Mouse (Mus musculus) heart, postnatal 0 days (tissue): ENCODE measurements around the gene Litaf. TPM values are rescaled to one million over a fixed set of nuclear protein-coding genes. Genes with fewer than 3 reads are reported as not detected.
"Not testable (repeated sequence)": the region's sequence is repeated elsewhere in the genome, so short reads cannot be mapped to it uniquely, and the experiment has no call there.

Experiments used
- ATAC-seq: fragments of 200-750 bp; cut with Nextera tagmentation; 2 replicates; pipeline ENCODE4 v1.8.0; 2017; ENCODE audit warnings: low read depth, moderate number of reproducible peaks, moderate library complexity; ENCODE audit not compliant: insufficient read depth
- DNase-seq: peaks from one replicate; pipeline ENCODE4 v3.0.0-alpha.2; 2016; ENCODE audit warnings: low spot score
- H3K27ac ChIP-seq: fragments of 300-500 bp; sonication (generic); 2 replicates; pipeline ENCODE4 v1.5.1; 2014; ENCODE audit warnings: low read depth, mild to moderate bottlenecking
- H3K27me3 ChIP-seq: fragments of 300-500 bp; sonication (generic); 2 replicates; pipeline ENCODE4 v1.6.1; 2014; ENCODE audit warnings: low read length, mixed read lengths; ENCODE audit not compliant: control insufficient read depth, insufficient read depth
- H3K36me3 ChIP-seq: fragments of 300-500 bp; sonication (generic); replicated peaks from 2 replicates; pipeline ENCODE4 v1.6.1; 2014; ENCODE audit warnings: low read length, mixed read lengths; ENCODE audit not compliant: control insufficient read depth, insufficient read depth
- H3K4me1 ChIP-seq: fragments of 300-500 bp; sonication (generic); 2 replicates; pipeline ENCODE4 v1.6.1; 2014; ENCODE audit warnings: antibody characterized with exemption; ENCODE audit not compliant: control insufficient read depth, insufficient read depth
- H3K4me2 ChIP-seq: fragments of 300-500 bp; sonication (generic); 2 replicates; pipeline ENCODE4 v1.6.1; 2014; ENCODE audit warnings: low read depth, mild to moderate bottlenecking, low read length, moderate library complexity
- H3K4me3 ChIP-seq: fragments of 300-500 bp; sonication (generic); 2 replicates; pipeline ENCODE4 v1.5.1; 2014; ENCODE audit warnings: low read depth, low read length
- H3K9ac ChIP-seq: fragments of 300-500 bp; sonication (generic); replicated peaks from 2 replicates; pipeline ENCODE4 v1.6.1; 2014; ENCODE audit warnings: low read depth, low read length, mixed read lengths
- H3K9me3 ChIP-seq: fragments of 300-500 bp; sonication (generic); replicated peaks from 2 replicates; pipeline ENCODE4 v1.6.1; 2016; ENCODE audit warnings: low read length; ENCODE audit not compliant: control insufficient read depth
- CTCF ChIP-seq: IDR thresholded peaks from 2 replicates; pipeline ENCODE4 v1.5.1; 2016; ENCODE audit warnings: antibody characterized with exemption, control low read depth, low read depth
- EP300 ChIP-seq: IDR thresholded peaks from 2 replicates; pipeline ENCODE4 v1.6.1; 2016; ENCODE audit warnings: antibody characterized with exemption, low read depth
- WGBS: fragments of 180-500 bp; shearing (Covaris S2); extraction: QIAGEN DNeasy Blood & Tissue Kit; methylation state at CpG from one replicate; pipeline ENCODE4 v1.1.7; 2014; 5-methylcytosine and 5-hydroxymethylcytosine counted together
- polyA plus RNA-seq: library from polyadenylated mRNA; unstranded; fragments of >200 nt; fragmentation: Nextera tagmentation; extraction: Ambion mirVana; gene quantifications from 2 replicates; pipeline ENCODE4 v1.2.1, GENCODE M21; 2015
- total RNA-seq: library from RNA; depleted of rRNA; stranded (reverse); fragments of >200 nt; gene quantifications from 2 replicates; pipeline ENCODE4 v1.2.3, GENCODE M21; 2014; ENCODE audit warnings: low replicate concordance

Litaf gene
- total and polyA plus RNA-seq, 2 experiments from 2014 or later: 55.7 to 77.1 TPM

- no peak for TF ChIP-seq EP300
- no peak for TF ChIP-seq CTCF
- Histone ChIP-seq H3K27ac (no peak overlapping the region), H3K9me3 (no peaks in the 10 kb centered on the region), H3K36me3 (peaks cover 21% of the 10 kb centered on the region; the same call in 1 of the 2 replicates), H3K27me3 (no peaks in the 10 kb centered on the region), H3K9ac (no peak overlapping the region), H3K4me1 (peaks cover 33% of the 10 kb centered on the region), H3K4me2 (no peak overlapping the region), H3K4me3 (no peak overlapping the region)
- WGBS: 81% methylated on average over 9 of the region's 9 CpGs
- no peak for ATAC-seq
- DNase-seq: no peak
Observed at GRCm38 (mm10) chr16:10977877-10978276, 88.1 kb downstream of the Litaf start.

DNA sequence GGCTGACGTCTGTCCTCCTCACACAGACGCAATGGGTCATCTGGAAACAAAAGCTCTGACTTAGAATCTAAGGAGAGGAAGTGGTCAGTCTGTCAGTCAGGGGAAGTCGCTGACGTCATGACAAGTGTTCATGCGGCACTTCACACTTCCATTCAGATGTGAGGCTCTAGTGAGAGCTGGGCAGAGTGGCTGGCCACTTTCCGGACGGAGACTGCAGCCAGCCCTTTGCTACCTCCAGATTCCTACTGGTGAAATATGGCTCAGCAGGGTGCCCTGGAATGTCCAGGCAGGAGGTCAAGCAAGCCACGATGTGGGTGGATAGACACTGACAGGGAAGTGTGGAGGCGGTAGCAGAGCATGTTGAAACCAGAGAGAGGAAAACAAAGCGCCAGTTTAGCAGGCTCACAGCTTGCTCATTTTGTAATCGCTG lies 89.7 kb downstream of the Litaf start:
- Histone ChIP-seq H3K36me3 (peaks cover 24% of the 10 kb centered on the region; the same call in 1 of the 2 replicates), H3K27ac (peak overlapping the region; percentile 59), H3K9me3 (no peaks in the 10 kb centered on the region), H3K4me2 (no peak overlapping the region), H3K4me3 (no peak overlapping the region), H3K4me1 (peaks cover 27% of the 10 kb centered on the region), H3K27me3 (no peaks in the 10 kb centered on the region), H3K9ac (no peak overlapping the region)
- 40% methylated on average over 11 of the region's 11 CpGs for WGBS
- DNase-seq (no peak), ATAC-seq (peak; percentile 24; the same call in 1 of the 2 replicates)
- TF ChIP-seq CTCF (no peak), EP300 (no peak)

DNA sequence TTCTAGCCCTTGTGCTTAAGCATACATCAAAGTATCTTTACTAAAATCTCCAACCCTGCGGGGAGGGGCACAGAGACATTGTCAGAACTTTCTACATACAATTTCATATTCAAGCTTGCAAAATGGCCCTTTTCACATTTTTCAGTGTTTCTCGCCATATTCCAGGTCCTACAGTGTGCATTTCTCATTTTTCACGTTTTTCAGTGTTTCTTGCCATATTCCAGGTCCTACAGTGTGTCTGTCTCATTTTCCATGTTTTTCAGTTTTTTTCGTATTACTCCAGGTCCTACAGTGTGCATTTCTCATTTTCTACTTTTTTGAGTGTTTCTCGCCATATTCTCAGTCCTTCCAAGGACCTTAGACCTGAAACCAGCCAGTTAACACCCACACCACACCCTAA lies 91.0 kb downstream of the Litaf start:
- Histone ChIP-seq H3K4me2 (no peak overlapping the region), H3K36me3 (peaks cover 24% of the 10 kb centered on the region; the same call in 1 of the 2 replicates), H3K27ac (no peak overlapping the region), H3K9ac (no peak overlapping the region), H3K9me3 (no peaks in the 10 kb centered on the region), H3K4me3 (no peak overlapping the region), H3K27me3 (no peaks in the 10 kb centered on the region), H3K4me1 (peaks cover 25% of the 10 kb centered on the region)
- ATAC-seq: peak; percentile 50; the same call in 1 of the 2 replicates
- no peak for DNase-seq
- WGBS: 71% methylated on average over 5 of the region's 5 CpGs
- TF ChIP-seq EP300: no peak
- no peak for TF ChIP-seq CTCF

DNA sequence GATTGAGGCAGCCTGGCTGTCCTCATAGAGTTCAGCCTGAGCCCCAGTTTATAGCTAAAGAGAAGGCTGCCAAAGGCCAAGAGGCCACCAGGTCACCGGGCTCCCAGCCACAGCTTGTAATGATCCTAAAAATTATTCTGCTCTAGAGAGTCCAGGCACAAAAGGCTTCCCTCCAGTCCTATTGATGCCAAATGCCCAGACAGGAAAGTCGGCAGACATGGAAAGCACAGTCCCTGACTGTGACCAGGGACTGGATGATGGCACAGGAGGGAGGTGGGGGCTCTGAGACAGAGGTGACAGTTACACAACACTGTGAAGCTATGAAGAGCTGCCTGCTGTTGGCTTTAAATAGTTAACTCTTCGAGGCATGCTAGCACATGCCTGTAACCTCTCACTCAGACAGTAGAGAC lies 91.9 kb downstream of the Litaf start:
- no peaks in the 10 kb centered on the region for H3K27me3 ChIP-seq
- H3K9ac ChIP-seq: no peak overlapping the region
- TF ChIP-seq EP300 (no peak), CTCF (no peak)
- no peak overlapping the region for H3K4me3 ChIP-seq
- H3K4me1 ChIP-seq: peaks cover 22% of the 10 kb centered on the region
- H3K9me3 ChIP-seq: no peaks in the 10 kb centered on the region
- no peak overlapping the region for H3K4me2 ChIP-seq
- 44% methylated on average over 3 of the region's 3 CpGs for WGBS
- no peak overlapping the region for H3K27ac ChIP-seq
- no peak for ATAC-seq
- DNase-seq: no peak
- peaks cover 24% of the 10 kb centered on the region; the same call in 1 of the 2 replicates for H3K36me3 ChIP-seq

- no peak overlapping the region for H3K4me2 ChIP-seq
- H3K36me3 ChIP-seq: peaks cover 17% of the 10 kb centered on the region; the same call in 1 of the 2 replicates
- no peaks in the 10 kb centered on the region for H3K9me3 ChIP-seq
- H3K27ac ChIP-seq: no peak overlapping the region
- H3K27me3 ChIP-seq: no peaks in the 10 kb centered on the region
- DNase-seq (no peak), ATAC-seq (no peak)
- TF ChIP-seq CTCF: no peak
- no peak for TF ChIP-seq EP300
- 64% methylated on average over 6 of the region's 6 CpGs for WGBS
- H3K9ac ChIP-seq: no peak overlapping the region
- peaks cover 21% of the 10 kb centered on the region for H3K4me1 ChIP-seq
- no peak overlapping the region for H3K4me3 ChIP-seq
Observed at GRCm38 (mm10) chr16:10972259-10972658, 93.7 kb downstream of the Litaf start.

DNA sequence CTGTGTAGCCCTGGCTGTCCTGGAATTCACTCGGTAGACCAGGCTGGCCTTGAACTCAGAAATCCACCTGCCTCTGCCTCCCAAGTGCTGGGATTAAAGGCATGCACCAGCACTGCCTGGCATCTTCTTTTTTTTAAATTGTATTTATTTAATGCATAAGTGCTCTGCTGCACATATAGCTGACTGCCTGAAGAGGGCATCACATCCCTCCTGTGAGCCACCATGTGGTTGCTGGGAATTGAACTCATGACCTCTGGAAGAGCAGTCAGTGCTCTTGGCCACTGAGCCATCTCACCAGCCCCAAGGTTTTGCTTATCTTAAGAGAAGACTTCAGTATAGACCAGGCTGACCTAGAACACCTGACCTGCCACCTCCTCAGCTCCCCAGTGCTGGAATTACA lies 96.0 kb downstream of the Litaf start:
- not testable (repeated sequence) for DNase-seq, ATAC-seq, H3K27ac ChIP-seq, H3K4me3 ChIP-seq, H3K27me3 ChIP-seq, H3K9ac ChIP-seq, H3K9me3 ChIP-seq, H3K4me2 ChIP-seq
- 0 out of 2 replicates have a peak, but pooled peaks cover 11% of the 10 kb centered on the region for H3K4me1 ChIP-seq
- H3K36me3 ChIP-seq: peaks cover 21% of the 10 kb centered on the region
- WGBS: 89% methylated on average over 1 of the region's 1 CpGs
